Mouse (Mus musculus): ENCODE results near the gene Ackr3. TPM values are rescaled to one million over a fixed set of nuclear protein-coding genes. Genes with fewer than 3 reads are reported as not detected.

Gene Ackr3
- polyA plus RNA-seq, 1 experiment, result 10.8 TPM

DNA sequence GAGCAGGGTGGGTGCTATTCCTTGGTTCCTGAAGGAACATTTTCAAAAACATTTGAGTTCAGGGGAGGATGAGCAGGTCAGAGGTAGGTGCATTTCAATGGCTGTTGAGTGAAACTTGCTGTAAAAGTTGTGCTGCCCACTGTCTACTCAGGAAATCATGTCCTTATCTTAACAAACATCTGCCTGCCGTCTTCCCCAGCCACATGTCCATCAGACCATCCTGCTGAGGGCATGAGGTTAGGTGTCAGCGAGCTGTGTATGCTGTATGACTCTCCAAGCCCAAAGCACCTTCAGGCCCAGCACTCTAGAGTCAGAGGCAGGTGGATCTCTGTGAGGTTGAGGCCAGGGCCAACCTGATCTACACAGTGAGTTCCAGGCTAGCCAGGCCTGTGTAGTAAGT is 12.1 kb downstream of the Ackr3 start:
- no peak for TF ChIP-seq TCF12 (IDR thresholded peaks at IDR 0.05; ENCODE audit: insufficient read depth, poor library complexity, severe bottlenecking)
- no peak for TF ChIP-seq MAX (IDR thresholded peaks at IDR 0.05; ENCODE audit: low read depth)
- TF ChIP-seq USF1 (IDR thresholded peaks at IDR 0.05; ENCODE audit: low read depth), result no peak
- TF ChIP-seq SRF (IDR thresholded peaks at IDR 0.05; ENCODE audit: control insufficient read depth, insufficient read length, low read depth), result no peak
- TF ChIP-seq MYOD1 (IDR thresholded peaks at IDR 0.05; ENCODE audit: control insufficient read depth in 1 of 3, insufficient read length in 2 of 3, low read depth in 2 of 3), result no peak
- Histone ChIP-seq H3K4me2 (ENCODE audit: low read depth) (no peak overlapping the region), H3ac (ENCODE audit: control insufficient read depth, insufficient read length) (no peak overlapping the region), H3K4me3 (no peak overlapping the region), H3K79me2 (ENCODE audit: control insufficient read depth, insufficient read depth) (peaks cover 13% of the 10 kb centered on the region), H3K36me3 (ENCODE audit: control insufficient read depth, insufficient read depth) (peaks cover 9% of the 10 kb centered on the region), H3K27me3 (ENCODE audit: control insufficient read depth, insufficient read depth, insufficient read length) (no peaks in the 10 kb centered on the region)

DNA sequence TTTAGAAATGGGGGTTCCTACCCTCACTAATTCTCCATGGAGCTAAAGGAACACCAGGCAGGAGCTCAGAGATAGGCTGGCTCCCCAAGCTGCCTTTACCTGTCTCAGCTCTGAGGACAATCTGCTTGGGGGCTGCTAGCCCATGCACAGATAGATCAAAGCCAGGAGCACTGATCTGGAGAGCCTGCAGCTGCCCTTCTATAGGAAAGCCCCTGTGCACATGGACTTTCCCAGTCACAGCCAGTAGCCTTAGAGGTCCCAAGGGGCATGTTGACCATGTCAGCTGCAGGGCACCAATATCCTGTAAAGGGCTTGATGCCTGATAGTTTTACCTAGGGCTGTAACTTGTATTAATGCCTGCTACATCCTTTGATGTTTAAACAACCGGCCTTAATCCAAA is 12.6 kb downstream of the Ackr3 start:
- Histone ChIP-seq H3K36me3 (ENCODE audit: control insufficient read depth, insufficient read depth) (peaks cover 9% of the 10 kb centered on the region), H3ac (ENCODE audit: control insufficient read depth, insufficient read length) (no peak overlapping the region), H3K79me2 (ENCODE audit: control insufficient read depth, insufficient read depth) (peaks cover 8% of the 10 kb centered on the region), H3K4me2 (ENCODE audit: low read depth) (no peak overlapping the region), H3K27me3 (ENCODE audit: control insufficient read depth, insufficient read depth, insufficient read length) (no peaks in the 10 kb centered on the region), H3K4me3 (no peak overlapping the region)
- TF ChIP-seq TCF12 (IDR thresholded peaks at IDR 0.05; ENCODE audit: insufficient read depth, poor library complexity, severe bottlenecking) (no peak), USF1 (IDR thresholded peaks at IDR 0.05; ENCODE audit: low read depth) (no peak), CEBPB (IDR thresholded peaks at IDR 0.05; ENCODE audit: insufficient read depth, poor library complexity, severe bottlenecking) (no peak), MAX (IDR thresholded peaks at IDR 0.05; ENCODE audit: low read depth) (no peak), MYOG (IDR thresholded peaks at IDR 0.05; ENCODE audit: control insufficient read depth in 1 of 3, insufficient read depth in 1 of 3, insufficient read length in 2 of 3, low read depth in 2 of 3) (no peak), MYOD1 (IDR thresholded peaks at IDR 0.05; ENCODE audit: control insufficient read depth in 1 of 3, insufficient read length in 2 of 3, low read depth in 2 of 3) (no peak), SRF (IDR thresholded peaks at IDR 0.05; ENCODE audit: control insufficient read depth, insufficient read length, low read depth) (no peak), POLR2A (IDR thresholded peaks at IDR 0.05; ENCODE audit: insufficient read length, low read depth) (no peak), TCF3 (IDR thresholded peaks at IDR 0.05; ENCODE audit: insufficient read length, low read depth) (no peak), REST (IDR thresholded peaks at IDR 0.05; ENCODE audit: insufficient read depth, insufficient read length) (no peak), E2F4 (IDR thresholded peaks at IDR 0.05; ENCODE audit: insufficient read depth) (no peak), POLR2AphosphoS2 (IDR thresholded peaks at IDR 0.05; ENCODE audit: insufficient read length, low read depth) (no peak)

DNA sequence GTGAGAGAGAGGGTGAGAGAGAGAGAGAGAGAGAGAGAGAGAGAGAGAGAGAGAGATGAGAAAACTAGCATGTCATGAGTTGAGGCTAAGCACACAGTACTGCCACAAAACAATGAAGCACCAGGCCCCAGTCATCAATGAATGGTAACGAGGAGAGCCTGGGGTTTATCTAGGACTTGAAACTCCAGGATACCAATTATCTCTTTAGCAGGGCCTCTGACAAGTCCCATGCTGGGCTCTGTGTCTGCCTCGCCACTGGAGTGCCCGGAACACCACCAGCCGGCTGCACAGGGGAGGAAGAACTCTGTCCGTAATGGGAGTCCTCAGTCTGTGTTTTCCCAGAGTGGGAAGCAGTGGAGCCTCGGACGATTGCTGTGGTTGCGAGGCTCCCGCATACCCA is 16.5 kb downstream of the Ackr3 start:
- H3K79me2 ChIP-seq (ENCODE audit: control insufficient read depth, insufficient read depth), result no peaks in the 10 kb centered on the region
- no peak overlapping the region for H3K4me2 ChIP-seq (ENCODE audit: low read depth)
- TF ChIP-seq SRF (IDR thresholded peaks at IDR 0.05; ENCODE audit: control insufficient read depth, insufficient read length, low read depth) (no peak), MAX (IDR thresholded peaks at IDR 0.05; ENCODE audit: low read depth) (no peak), TCF3 (IDR thresholded peaks at IDR 0.05; ENCODE audit: insufficient read length, low read depth) (no peak), CEBPB (IDR thresholded peaks at IDR 0.05; ENCODE audit: insufficient read depth, poor library complexity, severe bottlenecking) (no peak), TCF12 (IDR thresholded peaks at IDR 0.05; ENCODE audit: insufficient read depth, poor library complexity, severe bottlenecking) (no peak), USF1 (IDR thresholded peaks at IDR 0.05; ENCODE audit: low read depth) (no peak), MYOG (IDR thresholded peaks at IDR 0.05; ENCODE audit: control insufficient read depth in 1 of 3, insufficient read depth in 1 of 3, insufficient read length in 2 of 3, low read depth in 2 of 3) (no peak), REST (IDR thresholded peaks at IDR 0.05; ENCODE audit: insufficient read depth, insufficient read length) (no peak), E2F4 (IDR thresholded peaks at IDR 0.05; ENCODE audit: insufficient read depth) (no peak), POLR2A (IDR thresholded peaks at IDR 0.05; ENCODE audit: insufficient read length, low read depth) (no peak), POLR2AphosphoS2 (IDR thresholded peaks at IDR 0.05; ENCODE audit: insufficient read length, low read depth) (no peak), MYOD1 (IDR thresholded peaks at IDR 0.05; ENCODE audit: control insufficient read depth in 1 of 3, insufficient read length in 2 of 3, low read depth in 2 of 3) (no peak)
- no peaks in the 10 kb centered on the region for H3K27me3 ChIP-seq (ENCODE audit: control insufficient read depth, insufficient read depth, insufficient read length)
- H3K36me3 ChIP-seq (ENCODE audit: control insufficient read depth, insufficient read depth), result no peaks in the 10 kb centered on the region
- H3ac ChIP-seq (ENCODE audit: control insufficient read depth, insufficient read length), result no peak overlapping the region
- H3K4me3 ChIP-seq, result no peak overlapping the region

DNA sequence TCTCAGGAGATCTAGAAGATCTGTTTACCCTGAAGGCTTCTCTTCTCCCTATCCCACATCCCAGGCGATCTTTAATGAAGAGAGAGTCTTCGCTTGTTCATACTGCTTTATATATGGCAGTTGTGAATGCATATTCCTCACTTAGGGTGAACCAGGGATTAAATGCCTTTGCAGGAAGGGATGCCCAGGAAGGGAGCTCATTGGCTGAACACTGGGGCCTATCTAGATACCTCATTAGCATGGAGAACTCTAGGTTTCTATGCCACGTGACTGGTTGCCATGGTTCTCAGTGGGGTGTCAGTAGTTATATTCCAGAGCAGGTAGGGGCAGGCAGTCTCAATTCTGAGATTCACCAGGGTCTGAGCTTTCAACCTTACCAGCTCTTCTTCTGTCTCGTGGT is 17.1 kb downstream of the Ackr3 start:
- H3K27me3 ChIP-seq (ENCODE audit: control insufficient read depth, insufficient read depth, insufficient read length), result no peaks in the 10 kb centered on the region
- TF ChIP-seq SRF (IDR thresholded peaks at IDR 0.05; ENCODE audit: control insufficient read depth, insufficient read length, low read depth) (no peak), TCF3 (IDR thresholded peaks at IDR 0.05; ENCODE audit: insufficient read length, low read depth) (no peak), USF1 (IDR thresholded peaks at IDR 0.05; ENCODE audit: low read depth) (no peak), REST (IDR thresholded peaks at IDR 0.05; ENCODE audit: insufficient read depth, insufficient read length) (no peak)
- no peak overlapping the region for H3K4me2 ChIP-seq (ENCODE audit: low read depth)
- no peak overlapping the region for H3ac ChIP-seq (ENCODE audit: control insufficient read depth, insufficient read length)
- H3K79me2 ChIP-seq (ENCODE audit: control insufficient read depth, insufficient read depth), result no peaks in the 10 kb centered on the region
- H3K36me3 ChIP-seq (ENCODE audit: control insufficient read depth, insufficient read depth), result no peaks in the 10 kb centered on the region
- no peak overlapping the region for H3K4me3 ChIP-seq

DNA sequence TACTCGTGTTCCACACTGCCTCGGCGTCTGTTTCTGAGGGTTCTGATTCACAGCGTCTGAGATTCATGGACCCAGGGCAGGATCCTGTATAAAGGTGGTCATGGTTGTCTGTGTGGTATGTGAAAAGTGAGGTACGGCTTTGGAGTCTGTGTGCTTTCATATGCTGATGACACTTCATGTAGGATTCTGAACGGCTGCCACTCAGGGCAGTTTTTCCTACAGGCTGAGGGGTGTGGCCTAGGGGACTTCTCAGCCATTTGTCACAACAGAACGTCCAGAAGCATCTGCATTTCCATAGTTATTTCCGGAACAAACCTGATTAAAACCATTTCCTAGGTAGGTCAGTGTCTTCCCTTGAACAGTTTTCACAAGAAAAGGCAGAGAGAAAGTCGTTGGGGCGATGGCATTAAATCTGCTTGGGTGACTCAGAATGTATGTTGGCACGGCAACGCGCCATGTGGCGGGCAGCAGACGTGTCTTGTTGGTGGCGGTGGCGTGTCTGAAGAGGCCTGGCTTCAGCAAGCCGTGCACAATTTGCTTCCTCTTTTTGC is 18.1 kb downstream of the Ackr3 start:
- H3K4me3 ChIP-seq, result no peak overlapping the region
- H3K79me2 ChIP-seq (ENCODE audit: control insufficient read depth, insufficient read depth), result no peaks in the 10 kb centered on the region
- H3K4me2 ChIP-seq (ENCODE audit: low read depth), result peak overlapping the region; percentile 35
- H3K27me3 ChIP-seq (ENCODE audit: control insufficient read depth, insufficient read depth, insufficient read length), result no peaks in the 10 kb centered on the region
- no peaks in the 10 kb centered on the region for H3K36me3 ChIP-seq (ENCODE audit: control insufficient read depth, insufficient read depth)
- no peak overlapping the region for H3ac ChIP-seq (ENCODE audit: control insufficient read depth, insufficient read length)
- TF ChIP-seq MYOD1 (IDR thresholded peaks at IDR 0.05; ENCODE audit: control insufficient read depth in 1 of 3, insufficient read length in 2 of 3, low read depth in 2 of 3) (peak in 1 of 3 experiments; percentile 32), USF1 (IDR thresholded peaks at IDR 0.05; ENCODE audit: low read depth) (no peak), REST (IDR thresholded peaks at IDR 0.05; ENCODE audit: insufficient read depth, insufficient read length) (no peak), MAX (IDR thresholded peaks at IDR 0.05; ENCODE audit: low read depth) (no peak), TCF12 (IDR thresholded peaks at IDR 0.05; ENCODE audit: insufficient read depth, poor library complexity, severe bottlenecking) (no peak), SRF (IDR thresholded peaks at IDR 0.05; ENCODE audit: control insufficient read depth, insufficient read length, low read depth) (no peak)

Measured in myocyte (in vitro differentiated cells).